Mouse (Mus musculus): Measurements from ENCODE around the gene Akr1b7. TPM values are rescaled to one million over a fixed set of nuclear protein-coding genes. Genes with fewer than 3 reads are reported as not detected.

Akr1b7 gene
- polyA plus RNA-seq, 1 experiment from 2014 or later, result not detected

GRCm38 (mm10) chr6:34441556-34442257 lies 29.6 kb downstream of the Akr1b7 start:
- no peak for ATAC-seq (ENCODE audit: insufficient number of reproducible peaks, insufficient read depth, low FRiP score, low TSS enrichment, low read depth)
- Histone ChIP-seq H3K27me3 (no peaks in the 10 kb centered on the region), H3K4me3 (replicated peaks) (no peak overlapping the region), H3K4me2 (no peak overlapping the region), H3K27ac (no peak overlapping the region), H3K36me3 (no peaks in the 10 kb centered on the region), H3K9ac (replicated peaks) (no peak overlapping the region), H3K9me3 (no peaks in the 10 kb centered on the region), H3K4me1 (replicated peaks) (no peaks in the 10 kb centered on the region)
- WGBS, result 68% methylated on average over 9 of the region's 9 CpGs

DNA sequence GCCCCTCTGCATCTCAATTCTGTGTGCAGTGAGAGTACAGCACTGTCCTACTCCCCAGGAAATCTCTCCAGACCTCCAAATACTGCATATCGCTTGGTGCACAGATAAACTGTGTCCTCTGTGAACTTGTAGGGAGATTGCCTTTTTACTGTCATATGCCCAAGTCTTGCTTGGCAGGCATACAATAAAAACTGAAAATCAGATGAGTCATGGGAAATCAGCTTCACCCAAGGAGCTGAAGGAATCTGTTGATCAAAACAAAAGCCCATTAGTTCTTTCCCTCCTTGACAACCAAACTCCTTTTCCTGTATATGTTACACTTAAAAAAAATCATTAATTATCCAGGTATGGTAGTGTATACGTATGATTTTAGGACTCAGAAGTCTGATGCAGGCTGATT lies 31.7 kb downstream of the Akr1b7 start:
- no peak overlapping the region for H3K4me3 ChIP-seq (replicated peaks)
- H3K4me1 ChIP-seq (replicated peaks), result no peaks in the 10 kb centered on the region
- H3K9ac ChIP-seq (replicated peaks), result no peak overlapping the region
- no peak overlapping the region for H3K27ac ChIP-seq
- no peaks in the 10 kb centered on the region for H3K9me3 ChIP-seq
- no peak overlapping the region for H3K4me2 ChIP-seq
- H3K27me3 ChIP-seq, result no peaks in the 10 kb centered on the region
- WGBS, result 89% methylated on average over 2 of the region's 2 CpGs
- no peaks in the 10 kb centered on the region for H3K36me3 ChIP-seq
- ATAC-seq (ENCODE audit: insufficient number of reproducible peaks, insufficient read depth, low FRiP score, low TSS enrichment, low read depth), result no peak

DNA sequence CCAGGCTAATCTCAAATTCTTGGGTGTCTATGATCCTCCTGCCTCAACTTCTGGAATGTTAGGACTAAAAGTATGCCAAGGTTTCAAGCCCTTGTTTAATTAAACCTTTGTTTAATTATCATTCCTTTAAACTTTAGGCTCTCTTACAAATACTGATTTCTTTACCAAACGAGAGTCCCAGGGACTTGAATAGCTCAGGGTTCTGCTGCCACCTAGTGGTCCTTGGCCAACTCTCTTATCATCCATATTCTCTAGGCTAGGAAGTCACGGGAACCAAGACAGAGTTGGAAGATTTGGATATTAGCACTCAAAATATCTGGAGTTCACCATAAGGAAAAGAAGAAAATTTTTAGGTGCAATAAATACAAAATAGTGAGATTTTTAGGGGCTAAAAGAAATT lies 35.8 kb downstream of the Akr1b7 start:
- Histone ChIP-seq H3K27ac (no peak overlapping the region), H3K4me2 (no peak overlapping the region), H3K27me3 (no peaks in the 10 kb centered on the region), H3K9ac (replicated peaks) (no peak overlapping the region), H3K4me1 (replicated peaks) (no peaks in the 10 kb centered on the region), H3K36me3 (no peaks in the 10 kb centered on the region), H3K4me3 (replicated peaks) (no peak overlapping the region), H3K9me3 (no peaks in the 10 kb centered on the region)
- WGBS, result 7% methylated on average over 2 of the region's 2 CpGs
- ATAC-seq (ENCODE audit: insufficient number of reproducible peaks, insufficient read depth, low FRiP score, low TSS enrichment, low read depth), result no peak

DNA sequence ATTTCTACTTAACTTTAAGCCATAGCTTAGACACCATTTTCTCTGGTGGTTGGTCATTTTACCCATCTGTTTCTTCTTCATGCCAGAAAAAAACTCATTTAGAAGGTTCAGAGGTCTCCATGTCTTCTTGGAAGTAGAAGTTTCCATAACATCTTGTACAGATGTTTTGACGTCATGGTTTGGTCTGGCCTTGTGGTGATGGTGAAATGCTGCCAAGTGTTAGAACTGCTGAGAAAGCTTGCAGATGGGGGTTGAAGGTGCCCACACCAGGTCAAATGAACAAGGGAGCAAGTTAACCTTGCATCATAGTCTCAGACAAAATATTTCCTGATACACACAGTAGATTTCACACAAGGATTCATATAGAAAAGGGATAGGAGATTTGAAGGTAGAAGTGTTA lies 36.6 kb downstream of the Akr1b7 start:
- Histone ChIP-seq H3K27ac (no peak overlapping the region), H3K36me3 (no peaks in the 10 kb centered on the region), H3K4me3 (replicated peaks) (no peak overlapping the region), H3K4me1 (replicated peaks) (no peaks in the 10 kb centered on the region), H3K9ac (replicated peaks) (no peak overlapping the region), H3K4me2 (no peak overlapping the region), H3K27me3 (no peaks in the 10 kb centered on the region), H3K9me3 (no peaks in the 10 kb centered on the region)
- no peak for ATAC-seq (ENCODE audit: insufficient number of reproducible peaks, insufficient read depth, low FRiP score, low TSS enrichment, low read depth)
- 81% methylated on average over 1 of the region's 1 CpGs for WGBS

DNA sequence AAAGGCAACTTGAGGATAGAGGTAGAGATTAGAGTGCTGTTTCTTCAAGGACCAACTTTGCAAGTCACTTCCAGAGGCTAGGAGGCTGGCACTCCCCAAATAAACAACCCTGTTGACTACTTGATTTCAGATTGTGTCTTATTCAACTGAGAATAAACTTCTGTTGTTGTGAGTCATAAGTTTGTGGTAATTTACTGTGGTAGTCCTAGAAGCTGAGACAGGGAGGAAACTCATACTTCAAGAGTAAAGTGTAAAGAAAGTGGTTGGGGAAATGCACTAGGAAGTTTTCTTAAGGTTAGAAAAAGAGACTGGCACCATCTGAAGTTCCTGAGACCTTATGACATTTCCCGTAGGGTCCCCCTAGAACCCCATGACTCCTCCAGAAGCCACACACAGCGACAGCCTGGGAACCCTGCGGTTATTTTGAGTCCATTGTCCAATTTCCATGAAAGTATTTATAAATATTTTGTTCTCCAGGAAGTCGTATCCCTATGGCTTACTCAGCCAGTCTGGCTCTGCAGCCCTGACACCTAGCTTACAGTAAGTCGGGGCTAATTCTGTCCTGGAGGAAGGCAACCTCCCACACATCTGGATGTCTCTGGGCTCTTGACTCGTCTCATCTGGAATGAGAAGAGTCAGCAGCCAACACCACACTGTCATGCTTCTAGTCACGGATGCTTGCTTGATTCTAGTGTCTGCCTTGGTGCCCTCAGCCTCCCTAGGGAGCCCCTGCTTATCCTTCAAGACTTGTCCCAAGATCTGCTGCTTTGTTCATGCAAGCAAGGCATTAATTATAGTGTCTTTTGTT lies 41.0 kb downstream of the Akr1b7 start:
- no peaks in the 10 kb centered on the region for H3K27me3 ChIP-seq
- 71% methylated on average over 7 of the region's 7 CpGs for WGBS

GRCm38 (mm10) chr6:34459456-34459855 lies 47.3 kb downstream of the Akr1b7 start:
- Histone ChIP-seq H3K36me3 (no peaks in the 10 kb centered on the region), H3K4me1 (replicated peaks) (0 out of 2 replicates have a peak, but pooled peaks cover 5% of the 10 kb centered on the region), H3K27me3 (no peaks in the 10 kb centered on the region), H3K9me3 (no peaks in the 10 kb centered on the region), H3K4me2 (no peak overlapping the region), H3K4me3 (replicated peaks) (no peak overlapping the region), H3K9ac (replicated peaks) (no peak overlapping the region), H3K27ac (no peak overlapping the region)
- no peak for ATAC-seq (ENCODE audit: insufficient number of reproducible peaks, insufficient read depth, low FRiP score, low TSS enrichment, low read depth)

More for the DNA sequence above, 41.0 kb downstream of the Akr1b7 start:
- H3K4me3 ChIP-seq (replicated peaks), result no peak overlapping the region
- no peak overlapping the region for H3K9ac ChIP-seq (replicated peaks)
- no peaks in the 10 kb centered on the region for H3K36me3 ChIP-seq
- H3K9me3 ChIP-seq, result no peaks in the 10 kb centered on the region
- ATAC-seq (ENCODE audit: insufficient number of reproducible peaks, insufficient read depth, low FRiP score, low TSS enrichment, low read depth), result no peak
- no peak overlapping the region for H3K27ac ChIP-seq
- H3K4me1 ChIP-seq (replicated peaks), result no peaks in the 10 kb centered on the region
- no peak overlapping the region for H3K4me2 ChIP-seq

DNA sequence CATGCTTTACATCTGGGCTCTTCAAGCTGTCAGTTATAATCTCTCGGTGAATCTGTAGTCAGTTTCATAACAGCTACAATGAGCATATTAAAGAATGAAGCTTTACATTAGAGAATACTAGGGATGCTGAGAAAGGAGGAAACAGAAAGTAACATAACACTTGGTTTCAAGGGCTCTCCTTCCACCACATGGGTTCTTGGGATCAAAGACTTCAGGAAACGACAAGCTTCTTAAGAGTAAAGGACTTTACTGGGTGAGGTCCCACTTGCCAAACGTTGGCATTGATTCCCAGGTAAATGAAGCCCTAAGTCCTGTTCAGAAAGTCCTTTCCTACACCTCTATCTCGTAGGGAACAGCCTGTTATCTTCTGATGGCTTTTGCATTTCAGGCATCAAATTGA lies 48.5 kb downstream of the Akr1b7 start:
- Histone ChIP-seq H3K4me2 (no peak overlapping the region), H3K9ac (replicated peaks) (no peak overlapping the region), H3K36me3 (no peaks in the 10 kb centered on the region), H3K4me3 (replicated peaks) (no peak overlapping the region), H3K9me3 (no peaks in the 10 kb centered on the region), H3K27ac (no peak overlapping the region), H3K4me1 (replicated peaks) (0 out of 2 replicates have a peak, but pooled peaks cover 5% of the 10 kb centered on the region), H3K27me3 (no peaks in the 10 kb centered on the region)
- WGBS, result 56% methylated on average over 4 of the region's 4 CpGs
- ATAC-seq (ENCODE audit: insufficient number of reproducible peaks, insufficient read depth, low FRiP score, low TSS enrichment, low read depth), result no peak

DNA sequence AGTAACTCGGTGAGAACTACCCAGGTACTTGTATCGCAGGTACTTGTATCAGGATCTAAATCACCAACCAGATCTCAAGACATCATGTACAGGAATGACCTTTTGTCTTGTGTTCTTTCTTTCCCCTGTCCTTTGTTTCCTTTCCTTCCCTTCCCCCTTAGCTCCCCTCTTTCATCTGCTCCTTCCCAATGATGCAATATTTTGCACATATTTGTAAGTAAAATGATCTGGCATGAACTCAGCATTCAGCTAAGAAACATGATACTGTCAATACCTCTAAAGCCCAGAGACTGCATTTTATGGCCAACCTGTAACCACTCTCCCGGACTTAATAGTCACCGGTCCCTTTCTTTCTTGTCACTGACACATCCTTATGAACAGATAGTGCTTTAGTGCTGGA lies 51.4 kb downstream of the Akr1b7 start:
- no peak overlapping the region for H3K27ac ChIP-seq
- no peak overlapping the region for H3K9ac ChIP-seq (replicated peaks)
- no peaks in the 10 kb centered on the region for H3K36me3 ChIP-seq
- no peaks in the 10 kb centered on the region for H3K27me3 ChIP-seq
- H3K4me3 ChIP-seq (replicated peaks), result no peak overlapping the region
- 71% methylated on average over 4 of the region's 4 CpGs for WGBS
- H3K4me1 ChIP-seq (replicated peaks), result 0 out of 2 replicates have a peak, but pooled peaks cover 5% of the 10 kb centered on the region
- no peak for ATAC-seq (ENCODE audit: insufficient number of reproducible peaks, insufficient read depth, low FRiP score, low TSS enrichment, low read depth)
- H3K9me3 ChIP-seq, result no peaks in the 10 kb centered on the region
- H3K4me2 ChIP-seq, result no peak overlapping the region

- ATAC-seq (ENCODE audit: insufficient number of reproducible peaks, insufficient read depth, low FRiP score, low TSS enrichment, low read depth), result no peak
- Histone ChIP-seq H3K27me3 (no peaks in the 10 kb centered on the region), H3K9ac (replicated peaks) (no peak overlapping the region), H3K36me3 (no peaks in the 10 kb centered on the region), H3K4me3 (replicated peaks) (no peak overlapping the region), H3K4me2 (no peak overlapping the region), H3K4me1 (replicated peaks) (peaks cover 5% of the 10 kb centered on the region), H3K27ac (0 out of 2 replicates have a peak overlapping the region, but pooled peaks have one; percentile 7), H3K9me3 (no peaks in the 10 kb centered on the region)
- 77% methylated on average over 12 of the region's 12 CpGs for WGBS
Measured at GRCm38 (mm10) chr6:34471434-34472110, 59.4 kb downstream of the Akr1b7 start.
